Mouse (Mus musculus) lung, postnatal 0 days (tissue): ENCODE data around the gene Zfp319.

Experiments
- CTCF ChIP-seq: IDR thresholded peaks from 2 replicates; pipeline ENCODE4 v1.5.1; 2016; ENCODE audit warnings: antibody characterized with exemption, mild to moderate bottlenecking
- EP300 ChIP-seq: IDR thresholded peaks from 2 replicates; pipeline ENCODE4 v1.6.1; 2016; ENCODE audit warnings: antibody characterized with exemption, mild to moderate bottlenecking, control low read depth

GRCm38 (mm10) chr8:95373389-95374002 lies 41.7 kb upstream of the Zfp319 start:
- TF ChIP-seq CTCF (no peak), EP300 (no peak)
